22 mouse cellular contexts compared by ENCODE assay signal in the genomic region with DNA sequence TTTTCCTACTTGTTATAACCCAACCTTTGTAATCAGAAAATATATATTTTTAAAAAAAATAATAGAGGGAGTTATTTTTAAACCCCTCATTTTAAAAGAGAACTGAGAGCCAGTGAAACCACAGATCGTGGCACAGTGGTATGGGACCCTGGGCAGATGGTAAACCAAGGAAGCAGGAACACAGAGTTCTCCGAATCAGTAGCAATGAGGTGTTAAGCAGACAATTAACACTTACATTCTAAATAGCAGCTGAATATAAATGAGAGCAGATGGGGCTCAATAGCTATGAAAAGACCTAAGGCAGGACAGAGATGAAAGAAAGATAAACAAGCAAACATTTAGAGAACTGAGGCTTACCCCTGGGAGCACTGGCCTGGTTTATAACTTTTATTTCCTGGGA.
DNase-seq lines count a peak whose midpoint lies in the region; ATAC-seq and TF ChIP-seq lines count a peak whose summit lies in the region.
"Had no signal": no experiment of that assay in that cellular context is flagged by ENCODE, and none has a peak within 500 bp of the region (broad histone marks: within the 10 kb centered on the region; RNA-seq: fewer than 3 reads in every experiment).

No protein-coding gene starts in this region.

- ATAC-seq in forebrain, embryonic 14.5 days = peak; percentile 78
- peak; percentile 80 for ATAC-seq in forebrain, embryonic 16.5 days
- ATAC-seq: intestine, postnatal 0 days; Patski had no signal

- no peaks in the 10 kb centered on the region for H3K9me3 ChIP-seq in forebrain, embryonic 14.5 days (replicated peaks; ENCODE audit: control insufficient read depth, low read length)
- no peaks in the 10 kb centered on the region for H3K9me3 ChIP-seq in forebrain, embryonic 10.5 days
- no peaks in the 10 kb centered on the region for H3K9me3 ChIP-seq in forebrain, embryonic 16.5 days (ENCODE audit: control insufficient read depth, low read length)
- H3K9me3 ChIP-seq: hindbrain, embryonic 12.5 days; hindbrain, embryonic 15.5 days had no signal

- no peak overlapping the region for H3K4me3 ChIP-seq in forebrain, embryonic 14.5 days (ENCODE audit: low read depth, low read length)
- H3K4me3 ChIP-seq in forebrain, embryonic 10.5 days = no peak overlapping the region
- no peak overlapping the region for H3K4me3 ChIP-seq in layer of hippocampus, adult 2 months
- H3K4me3 ChIP-seq in forebrain, embryonic 16.5 days (replicated peaks; ENCODE audit: low read length) = no peak overlapping the region
- H3K4me3 ChIP-seq: hindbrain, embryonic 12.5 days; hindbrain, embryonic 15.5 days had no signal

- H3K4me1 ChIP-seq in forebrain, embryonic 14.5 days (ENCODE audit: control insufficient read depth, insufficient read depth, low read length) = no peaks in the 10 kb centered on the region
- peaks cover 9% of the 10 kb centered on the region for H3K4me1 ChIP-seq in forebrain, embryonic 10.5 days
- 0 out of 2 replicates have a peak, but pooled peaks cover 3% of the 10 kb centered on the region for H3K4me1 ChIP-seq in forebrain, embryonic 16.5 days (replicated peaks; ENCODE audit: control insufficient read depth, insufficient read depth, low read length)
- H3K4me1 ChIP-seq: hindbrain, embryonic 12.5 days; hindbrain, embryonic 15.5 days had no signal

- no peak overlapping the region for H3K4me2 ChIP-seq in forebrain, embryonic 14.5 days (ENCODE audit: low read length)
- H3K4me2 ChIP-seq in forebrain, embryonic 16.5 days (ENCODE audit: low read length) = no peak overlapping the region
- H3K4me2 ChIP-seq: heart, embryonic 11.5 days; hindbrain, embryonic 12.5 days; hindbrain, embryonic 15.5 days had no signal

- WGBS in forebrain, embryonic 14.5 days = 24% methylated on average over 2 of the region's 2 CpGs
- WGBS in forebrain, embryonic 10.5 days = 81% methylated on average over 2 of the region's 2 CpGs
- WGBS in forebrain, embryonic 16.5 days = 15% methylated on average over 2 of the region's 2 CpGs

- no peak for TF ChIP-seq CTCF in layer of hippocampus, adult 2 months (conservative IDR thresholded peaks at IDR 0.05)

- no peaks in the 10 kb centered on the region for H3K27me3 ChIP-seq in forebrain, embryonic 14.5 days (replicated peaks; ENCODE audit: control insufficient read depth, insufficient read depth, low read length)
- H3K27me3 ChIP-seq in forebrain, embryonic 10.5 days (ENCODE audit: poor library complexity, severe bottlenecking) = no peaks in the 10 kb centered on the region
- no peaks in the 10 kb centered on the region for H3K27me3 ChIP-seq in forebrain, embryonic 16.5 days (replicated peaks; ENCODE audit: control insufficient read depth, insufficient read depth, low read length)
- H3K27me3 ChIP-seq: hindbrain, embryonic 12.5 days; hindbrain, embryonic 15.5 days had no signal

- H3K36me3 ChIP-seq in forebrain, embryonic 14.5 days (ENCODE audit: control insufficient read depth, insufficient read depth, low read length) = no peaks in the 10 kb centered on the region
- H3K36me3 ChIP-seq in forebrain, embryonic 10.5 days (replicated peaks) = no peaks in the 10 kb centered on the region
- H3K36me3 ChIP-seq in forebrain, embryonic 16.5 days (ENCODE audit: control insufficient read depth, insufficient read depth) = no peaks in the 10 kb centered on the region
- H3K36me3 ChIP-seq: G1E; hindbrain, embryonic 12.5 days; hindbrain, embryonic 15.5 days had no signal

- peak; percentile 72 for DNase-seq in forebrain, embryonic 14.5 days (ENCODE audit: low spot score)
- no peak for DNase-seq in forebrain, embryonic 10.5 days (ENCODE audit: extremely low spot score, low spot score)
- DNase-seq in layer of hippocampus, adult 2 months (ENCODE audit: low spot score in 2 of 2) = peak; percentile 60 to 63
- DNase-seq in layer of hippocampus, postnatal 36 days = no peak
- peak; percentile 53 for DNase-seq in brain, adult 2 months (ENCODE audit: low read depth, low spot score)
- DNase-seq in gastrocnemius, postnatal 10 days = no peak
- DNase-seq in retina, postnatal 1 day = no peak
- DNase-seq: adrenal gland, postnatal 10 days; adrenal gland, postnatal 36 days; B cell, adult 2 months; cerebellum, adult 11-12 months; cerebellum, adult 8-10 months; cerebellum, postnatal 10 days; cerebellum, postnatal 36 days; gastrocnemius, postnatal 36 days had no signal

- no peak overlapping the region for H3K9ac ChIP-seq in forebrain, embryonic 14.5 days (ENCODE audit: low read length)
- H3K9ac ChIP-seq in forebrain, embryonic 16.5 days (replicated peaks; ENCODE audit: low read depth, low read length) = no peak overlapping the region
- H3K9ac ChIP-seq: hindbrain, embryonic 12.5 days; hindbrain, embryonic 15.5 days had no signal

- H3K27ac ChIP-seq in forebrain, embryonic 14.5 days (ENCODE audit: low read depth, low read length) = no peak overlapping the region
- no peak overlapping the region for H3K27ac ChIP-seq in forebrain, embryonic 10.5 days
- H3K27ac ChIP-seq in layer of hippocampus, adult 2 months = peak overlapping the region; percentile 87
- H3K27ac ChIP-seq in forebrain, embryonic 16.5 days (ENCODE audit: low read length) = no peak overlapping the region
- H3K27ac ChIP-seq: hindbrain, embryonic 12.5 days; hindbrain, embryonic 15.5 days had no signal

Comparison
In these comparisons a context has a peak if more than half of its experiments do, and no peak if none do; other contexts are left out.
1. DNase-seq: peak in forebrain, embryonic 14.5 days (single experiment), layer of hippocampus, adult 2 months (2 of 2) and brain, adult 2 months (single experiment); none in forebrain, embryonic 10.5 days (single experiment), layer of hippocampus, postnatal 36 days (0 of 2), gastrocnemius, postnatal 10 days (single experiment) and retina, postnatal 1 day (single experiment).